Mouse (Mus musculus): ENCODE measurements around the gene Sgpp2. TPM values are rescaled to one million over a fixed set of nuclear protein-coding genes. Genes with fewer than 3 reads are reported as not detected.

Gene Sgpp2
- 19.9 and 42.0 TPM in 2 replicates for polyA plus RNA-seq (2012; rRNA removed; ENCODE audit: low replicate concordance)

DNA sequence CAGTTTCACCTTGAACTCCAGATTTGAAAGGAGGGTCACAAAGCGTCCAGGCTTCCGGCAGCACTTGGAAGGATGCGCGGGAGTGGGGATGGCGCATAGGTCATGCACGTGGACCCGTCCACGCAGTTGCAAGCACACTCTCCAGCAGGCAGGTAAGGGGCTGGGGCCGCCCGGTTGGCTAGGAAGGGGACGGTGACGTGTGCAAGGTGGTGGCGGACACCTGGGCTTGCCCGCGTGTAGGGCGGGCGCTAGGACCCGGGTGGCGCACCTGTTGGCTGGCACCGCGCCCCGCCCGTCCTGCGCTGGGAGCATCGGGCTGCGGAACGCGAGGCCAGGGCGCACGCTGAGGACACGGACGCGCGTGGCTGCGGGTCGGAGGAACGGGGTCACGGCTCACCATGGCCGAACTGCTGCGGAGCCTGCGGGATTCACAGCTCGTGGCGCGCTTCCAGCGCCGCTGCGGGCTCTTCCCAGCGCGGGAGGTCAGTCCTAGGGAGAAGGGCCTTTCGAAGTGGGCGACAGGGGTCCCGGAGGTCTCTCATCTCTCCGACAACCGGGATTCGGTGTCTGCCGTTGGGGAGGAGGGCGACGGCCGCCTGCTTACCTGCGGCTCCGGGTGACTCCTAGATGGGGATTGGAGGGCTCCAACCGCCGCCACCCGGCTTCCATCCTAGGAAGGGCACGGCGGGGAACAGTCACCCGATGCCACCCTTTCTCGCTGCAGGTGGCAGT, at the start of gene Sgpp2:
Sgpp2 (plus strand) TSS at position 325 of the 732 bp plus-strand sequence.

Other genes with a start within 250 kb of the Sgpp2 start
- not detected in 2 replicates for gene Pax3, start 113.2 kb upstream of the Sgpp2 start, polyA plus RNA-seq (2012; rRNA removed; ENCODE audit: low replicate concordance)
- 3.4 and 4.4 TPM in 2 replicates for gene Farsb, start 178.6 kb downstream of the Sgpp2 start, polyA plus RNA-seq (2012; rRNA removed; ENCODE audit: low replicate concordance)
- 1.7 TPM in 1 of 2 replicates, not detected in the other for gene Mogat1, start 200.6 kb downstream of the Sgpp2 start, polyA plus RNA-seq (2012; rRNA removed; ENCODE audit: low replicate concordance)
- not detected in 2 replicates for gene BC035947, start 201.8 kb downstream of the Sgpp2 start, polyA plus RNA-seq (2012; rRNA removed; ENCODE audit: low replicate concordance)